Mouse (Mus musculus) spleen, adult 18-20 months (tissue): Measurements from ENCODE around the gene Zdhhc16.

ENCODE experiments used
- DNase-seq, 2 experiments: peaks; one replicate each; pipeline ENCODE4 v3.0.0; 2022; ENCODE audit warnings: mixed read lengths in 2 of 2

Gene Zdhhc16

DNA sequence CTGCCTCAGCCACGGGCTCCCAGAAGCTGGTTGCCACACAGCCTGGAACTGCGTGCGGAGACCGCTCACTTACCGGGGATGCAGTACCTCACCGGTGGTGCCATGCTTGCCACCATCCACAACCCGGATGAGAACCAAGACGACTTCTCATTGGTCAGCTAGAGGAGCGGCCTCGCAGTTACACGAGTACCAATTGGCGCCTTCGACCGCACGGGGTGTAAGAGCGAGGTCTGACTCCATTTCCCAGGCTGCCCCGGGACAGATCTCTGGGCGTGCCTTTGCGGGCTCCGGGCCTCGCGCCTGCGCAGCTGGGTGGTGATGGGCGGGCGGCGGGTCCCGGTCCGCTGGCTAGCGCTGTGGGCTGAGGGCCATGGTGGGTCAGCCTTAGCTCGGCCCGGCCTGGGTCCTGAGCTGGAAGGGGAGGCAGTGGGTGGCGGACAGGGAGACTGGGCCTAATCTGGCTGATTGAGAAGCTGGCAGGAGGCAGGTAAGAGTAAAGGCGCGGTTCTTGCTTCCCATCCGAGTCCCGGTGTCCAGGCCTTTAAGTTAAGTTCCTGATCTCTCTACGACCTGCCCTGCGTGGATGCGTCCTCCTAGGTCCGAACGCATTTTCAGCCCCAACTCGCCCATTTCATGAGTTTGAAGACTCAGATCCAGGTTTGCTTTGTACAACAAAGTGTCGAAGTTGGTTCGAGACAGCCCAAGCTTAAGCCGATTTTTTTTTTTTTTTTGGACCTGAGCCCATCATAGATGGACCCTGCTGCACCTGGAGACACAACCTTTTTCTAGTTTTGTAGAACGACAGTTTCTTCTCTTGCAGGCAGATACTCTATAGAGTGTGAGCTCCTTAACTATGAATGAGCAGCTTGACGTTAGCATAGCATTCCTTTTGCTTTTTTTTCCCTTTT, at the start of gene Zdhhc16, which contains the start of gene Exosc1:
Gene Zdhhc16 (plus strand): TSS at position 302 of the 908 bp plus-strand sequence.
Gene Exosc1 (minus strand): TSS at position 245 of the 908 bp plus-strand sequence.
- DNase-seq, result peak; percentile 96

DNA sequence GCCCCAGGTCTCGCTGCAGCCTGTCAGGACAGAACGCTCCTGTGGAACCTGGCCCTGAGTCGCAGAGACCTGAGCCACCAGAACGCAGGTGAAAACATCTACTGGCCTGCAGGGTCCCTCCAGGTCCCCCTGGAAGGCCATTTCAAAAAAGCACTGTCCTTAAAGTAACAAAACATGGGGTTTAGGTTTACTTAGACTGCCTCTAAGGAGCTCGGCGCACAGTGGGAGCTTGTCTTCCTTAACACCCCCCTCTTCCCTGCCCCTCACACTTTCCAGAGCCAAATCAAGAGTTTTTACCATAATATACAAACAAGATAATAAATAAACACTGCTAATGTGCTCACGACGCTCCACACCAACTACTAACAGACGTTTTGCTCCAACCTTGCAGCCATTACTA, 49.4 kb upstream of the Zdhhc16 start:
- DNase-seq, result no peak

DNA sequence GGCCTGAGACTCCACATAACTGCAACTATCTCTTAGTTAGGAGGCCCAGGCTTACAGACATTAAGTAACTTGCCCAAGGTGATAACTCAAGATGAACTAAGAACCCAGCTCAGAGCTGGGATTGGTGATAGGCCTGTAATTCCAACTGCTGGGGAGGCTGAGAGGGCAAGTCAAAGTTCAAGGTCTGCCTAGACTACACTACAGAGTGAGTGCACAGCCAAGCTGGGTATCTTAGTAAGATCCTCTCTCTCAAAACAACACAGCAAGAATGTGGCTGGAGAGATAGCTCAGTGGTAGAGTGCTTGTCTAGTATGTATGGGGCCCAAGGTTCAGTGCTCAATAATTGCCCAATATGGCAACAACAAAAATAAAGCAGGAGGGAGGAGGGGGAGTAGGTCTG, 45.1 kb upstream of the Zdhhc16 start:
- DNase-seq, result no peak

DNA sequence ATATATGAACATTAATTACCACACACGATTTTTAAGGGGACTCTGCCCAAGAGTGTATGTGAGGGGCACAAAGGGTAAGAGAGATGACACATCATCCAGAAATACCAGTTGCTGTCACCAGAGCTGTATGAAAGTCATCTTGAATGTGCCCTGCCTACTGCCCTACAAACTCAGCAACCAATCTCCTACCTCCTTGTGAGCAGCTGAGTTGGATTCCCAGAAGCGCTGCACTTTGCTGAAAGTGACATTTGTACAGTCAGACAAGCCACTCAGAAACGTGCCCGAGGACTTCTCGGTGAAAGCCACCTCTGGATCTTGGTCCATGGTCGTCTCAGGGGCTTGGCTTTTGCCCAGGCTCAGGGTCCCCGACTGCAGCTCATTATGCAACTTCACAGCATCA, 38.3 kb upstream of the Zdhhc16 start:
- DNase-seq, result no peak

DNA sequence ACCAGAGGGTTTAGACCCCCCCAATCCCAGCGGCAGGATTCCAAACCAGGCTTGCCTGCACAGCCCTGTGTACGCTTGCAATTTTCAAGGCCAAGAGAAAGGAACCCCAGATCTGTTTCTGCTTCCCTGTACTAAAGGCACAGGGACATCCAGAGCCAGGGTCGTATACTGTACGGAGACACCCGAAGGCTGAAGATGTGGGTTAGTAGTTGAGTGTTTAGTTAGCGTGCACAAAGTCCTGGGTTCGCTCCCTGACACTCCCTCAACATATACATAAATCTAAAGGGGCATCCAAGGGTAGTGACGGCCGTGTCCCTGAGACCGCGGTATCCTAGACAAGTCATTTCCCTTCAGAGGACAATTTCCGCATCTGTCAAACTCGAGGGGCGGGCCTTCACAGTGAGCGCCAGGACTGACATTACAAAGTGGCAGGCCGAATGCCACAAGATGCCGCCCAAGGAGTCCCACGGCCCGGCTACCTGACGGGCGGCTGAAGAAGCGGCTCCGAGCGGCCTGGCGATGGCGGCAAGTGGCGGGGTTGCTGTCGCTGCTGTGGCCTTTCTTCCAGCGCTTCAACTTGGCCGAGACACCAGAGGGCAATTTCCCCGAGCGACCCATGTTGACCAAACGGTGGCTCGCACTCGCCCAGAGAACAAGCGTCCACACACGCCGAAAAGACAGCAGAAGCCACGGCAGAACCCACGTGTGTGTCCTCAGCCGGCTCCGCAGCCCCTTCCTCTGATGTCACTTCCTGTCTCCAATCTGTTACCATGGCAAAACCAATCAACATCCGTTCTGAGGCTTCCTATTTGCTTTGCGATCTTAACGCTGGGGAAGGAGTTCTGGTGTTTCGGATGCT, 37.6 kb upstream of the Zdhhc16 start, which contains the start of gene Rrp12:
Gene Rrp12 (minus strand): TSS at position 714 of the 859 bp plus-strand sequence.
- peak; percentile 59 to 61 for DNase-seq

- DNase-seq, result no peak
Observed at GRCm38 (mm10) chr19:41896319-41896711, 37.0 kb upstream of the Zdhhc16 start.

DNA sequence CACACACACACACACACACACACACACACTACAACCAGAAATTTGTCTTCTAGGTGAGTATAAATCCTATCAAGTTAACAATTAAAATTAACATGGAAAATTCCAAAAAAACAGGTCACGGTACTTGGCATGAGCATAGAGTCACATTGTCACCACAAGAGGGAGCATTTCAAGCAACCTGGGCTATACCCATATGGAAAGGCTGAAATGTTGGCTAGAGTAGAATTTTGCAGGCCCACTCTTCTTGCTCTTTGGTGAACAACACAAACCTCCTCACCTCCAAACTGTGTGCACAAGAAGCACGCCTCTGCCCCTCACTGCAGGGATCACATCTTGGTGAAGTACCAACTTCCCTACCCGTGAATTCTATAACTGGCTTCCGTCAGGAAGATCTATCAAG, 34.4 kb upstream of the Zdhhc16 start:
- no peak for DNase-seq

- no peak for DNase-seq
Observed at GRCm38 (mm10) chr19:41900495-41901090, 32.7 kb upstream of the Zdhhc16 start.

DNA sequence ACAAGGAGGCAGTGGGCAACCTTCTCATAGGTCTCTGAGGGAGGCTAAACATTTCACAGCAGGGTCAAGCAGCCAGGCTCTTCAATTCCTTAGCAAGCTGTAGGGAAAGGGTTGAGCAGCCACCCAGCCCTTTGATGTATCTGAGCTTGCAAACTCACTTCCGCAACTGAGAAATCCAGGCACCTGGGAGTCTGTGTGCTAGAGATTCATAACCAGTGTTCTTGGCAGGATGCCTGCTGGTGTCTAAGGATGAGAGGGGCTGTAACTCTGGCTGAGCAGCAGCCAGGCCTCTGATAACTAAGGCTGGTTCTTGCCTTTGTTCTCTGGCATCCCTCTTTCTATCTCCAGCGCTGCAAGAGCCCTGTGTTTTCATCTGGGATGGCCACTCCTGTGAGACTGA, 31.6 kb upstream of the Zdhhc16 start:
- no peak for DNase-seq

DNA sequence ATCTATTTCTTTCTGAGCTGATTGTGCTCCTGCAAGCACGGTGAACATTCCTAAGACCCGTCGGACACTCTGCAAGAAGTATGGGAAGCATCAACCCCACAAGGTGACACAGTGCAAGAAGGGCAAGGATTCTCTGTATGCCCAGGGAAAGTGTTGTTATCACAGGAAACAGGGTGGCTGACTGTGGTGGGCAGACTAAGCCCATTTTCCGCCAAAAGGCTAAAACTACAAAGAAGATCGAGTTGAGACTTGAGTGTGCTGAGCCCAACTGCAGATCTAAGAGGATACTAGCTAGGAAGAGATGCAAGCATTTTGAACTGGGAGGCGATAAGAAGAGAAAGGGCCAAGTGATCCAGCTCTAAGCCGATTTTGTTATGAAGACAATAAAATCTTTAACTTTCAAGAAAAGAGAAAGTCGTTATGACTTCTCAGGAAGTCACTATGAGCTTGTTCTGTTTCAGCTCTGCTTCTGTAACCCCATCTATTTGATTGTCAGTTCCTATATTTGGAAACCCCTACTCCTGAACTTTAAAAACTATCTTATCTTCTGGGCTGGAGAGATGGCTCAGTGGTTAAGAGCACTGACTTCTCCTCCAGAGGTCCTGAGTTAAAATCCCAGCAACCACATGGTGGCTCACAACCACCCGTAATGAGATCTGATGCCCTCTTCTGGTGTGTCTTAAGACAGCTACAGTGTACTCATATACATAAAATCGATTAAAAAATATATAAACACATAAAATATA, 30.3 kb upstream of the Zdhhc16 start:
- DNase-seq, result no peak

DNA sequence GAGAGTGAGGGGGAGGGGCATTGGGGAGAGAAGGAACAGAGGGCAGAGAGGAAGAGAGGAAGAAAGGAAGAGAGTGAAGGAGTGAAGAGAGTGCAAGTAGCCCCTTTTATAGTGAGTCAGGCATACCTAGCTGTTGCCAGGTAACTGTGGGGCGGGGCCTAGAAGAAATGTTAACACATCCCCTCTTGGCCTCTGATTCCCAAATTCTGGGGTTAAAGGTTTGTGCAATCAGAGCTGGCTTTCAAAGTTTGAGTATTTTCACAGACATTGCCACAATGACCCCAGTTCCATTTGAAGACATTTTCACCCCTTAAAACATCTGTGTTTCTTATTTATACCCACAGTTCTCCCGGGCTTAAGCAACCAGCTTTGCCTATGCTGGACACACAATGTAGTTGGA, 28.0 kb upstream of the Zdhhc16 start:
- no peak for DNase-seq

- no peak for DNase-seq
Observed at GRCm38 (mm10) chr19:41906311-41907078, 26.8 kb upstream of the Zdhhc16 start.

GRCm38 (mm10) chr19:41907079-41907760, 26.1 kb upstream of the Zdhhc16 start:
- no peak for DNase-seq

- DNase-seq, result no peak
Observed at GRCm38 (mm10) chr19:41908736-41909135, 24.5 kb upstream of the Zdhhc16 start.

DNA sequence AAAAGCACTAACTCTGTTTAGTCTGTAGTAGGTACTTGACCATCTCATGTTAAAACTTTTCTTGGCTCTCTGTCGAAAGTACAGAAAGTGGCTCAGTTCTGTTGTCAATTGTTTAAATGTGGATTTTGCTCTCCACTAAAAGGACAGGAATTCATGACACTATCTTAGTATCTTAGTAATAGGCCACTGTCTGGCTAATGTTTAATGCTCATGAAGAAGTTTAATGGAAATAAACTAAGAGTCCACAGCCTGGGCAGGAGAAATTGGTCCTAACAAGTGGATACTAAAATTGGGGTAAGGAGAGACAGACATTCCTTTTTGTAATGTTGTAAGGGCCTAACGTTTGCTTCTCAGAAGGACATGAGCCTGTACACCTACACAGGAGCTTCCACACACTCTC, 22.9 kb upstream of the Zdhhc16 start:
- DNase-seq, result no peak

GRCm38 (mm10) chr19:41911178-41912073, 21.9 kb upstream of the Zdhhc16 start, which contains the start of gene Pgam1:
Gene Pgam1 (plus strand): TSS chr19:41911923.
- peak; percentile 92 to 96 for DNase-seq

DNA sequence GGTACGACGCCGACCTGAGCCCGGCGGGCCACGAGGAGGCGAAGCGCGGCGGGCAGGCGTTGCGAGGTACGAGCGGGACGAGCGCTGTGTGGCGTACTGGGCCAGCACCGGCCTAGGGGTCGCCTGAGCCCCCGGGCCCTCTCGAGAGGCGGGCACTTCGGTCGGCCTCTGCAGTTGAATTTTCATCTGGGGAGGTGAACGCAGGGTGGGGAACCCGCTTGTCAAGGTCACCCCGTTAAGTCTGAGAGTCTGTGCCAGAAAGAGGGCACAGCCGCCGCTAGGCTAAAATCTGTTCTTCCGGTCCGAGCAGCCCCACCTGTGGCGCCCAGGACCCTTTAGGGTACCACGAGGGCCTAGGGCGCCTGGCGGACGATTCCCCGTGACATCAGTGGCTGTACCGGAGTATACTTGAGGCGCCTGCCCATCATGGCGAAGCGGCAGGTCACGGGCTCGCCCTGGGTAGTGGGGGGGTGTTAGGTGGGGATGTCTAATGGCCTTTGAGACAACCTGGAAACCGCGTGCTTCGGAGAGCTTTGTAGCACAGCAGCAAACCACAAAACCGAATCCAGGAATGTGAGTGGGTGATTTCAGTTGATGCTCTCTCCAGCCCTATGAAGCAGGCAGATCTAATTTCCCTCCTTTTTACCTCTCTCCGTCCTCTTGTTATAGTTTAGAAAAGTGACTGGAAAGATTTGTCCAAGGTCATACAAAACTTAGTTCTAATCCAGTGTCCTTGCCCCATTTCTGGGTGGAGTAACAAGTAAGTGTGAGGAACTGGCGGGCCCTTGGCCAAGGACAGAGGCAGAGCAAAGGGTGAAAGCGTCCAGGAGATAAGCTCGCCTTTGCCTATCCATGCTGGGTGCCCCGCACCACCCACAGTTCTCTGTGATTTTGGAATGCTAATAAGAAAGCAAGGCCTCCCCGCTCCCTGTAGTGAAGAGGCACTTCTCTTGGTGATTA, 20.9 kb upstream of the Zdhhc16 start:
- peak in 1 of 2 experiments; percentile 33 for DNase-seq
